10 mouse cellular contexts compared by ENCODE assay signal in the genomic region with DNA sequence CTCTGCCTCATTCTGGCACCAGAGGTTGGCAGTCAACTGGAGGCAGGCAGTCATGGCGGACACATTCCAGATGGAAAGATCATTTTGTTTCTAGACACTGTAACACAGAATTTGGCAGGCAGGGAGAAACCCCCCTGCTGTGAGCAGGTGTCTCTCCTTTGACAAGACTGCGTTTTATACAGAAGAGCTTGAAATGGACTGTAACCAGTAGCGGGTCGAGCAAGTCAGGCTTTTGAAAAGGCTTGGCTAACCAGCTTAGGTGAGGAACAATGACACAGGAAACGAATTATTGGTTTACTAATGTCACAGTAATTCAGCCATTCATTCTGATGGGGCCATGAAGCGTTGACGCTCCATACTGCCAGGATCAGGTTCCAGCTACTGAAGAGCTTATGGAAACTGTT.
DNase-seq lines count a peak whose midpoint lies in the region; ATAC-seq lines count a peak whose summit lies in the region.
"Had no signal": no experiment of that assay in that cellular context is flagged by ENCODE, and none has a peak within 500 bp of the region (broad histone marks: within the 10 kb centered on the region; RNA-seq: fewer than 3 reads in every experiment).

No protein-coding gene starts in this region.

- WGBS in midbrain, embryonic 13.5 days: 19% methylated on average over 7 of the region's 7 CpGs
- WGBS in midbrain, embryonic 11.5 days: 35% methylated on average over 7 of the region's 7 CpGs
- WGBS in forebrain, embryonic 16.5 days: 10% methylated on average over 7 of the region's 7 CpGs
- 20% methylated on average over 7 of the region's 7 CpGs for WGBS in neural tube, embryonic 15.5 days

- no peak overlapping the region for H3K4me3 ChIP-seq in midbrain, embryonic 13.5 days (replicated peaks)
- H3K4me3 ChIP-seq in midbrain, embryonic 11.5 days (ENCODE audit: low read depth, low read length): no peak overlapping the region
- H3K4me3 ChIP-seq in forebrain, embryonic 16.5 days (replicated peaks; ENCODE audit: low read length): no peak overlapping the region
- H3K4me3 ChIP-seq in neural tube, embryonic 15.5 days (replicated peaks): no peak overlapping the region

- peak; percentile 43; the same call in 1 of the 2 replicates for ATAC-seq in midbrain, embryonic 13.5 days
- no peak for ATAC-seq in midbrain, embryonic 11.5 days (ENCODE audit: low FRiP score)
- ATAC-seq in forebrain, embryonic 16.5 days: peak; percentile 89
- 0 out of 2 replicates have a peak, but pooled peaks have one; percentile 31 for ATAC-seq in neural tube, embryonic 15.5 days (ENCODE audit: low FRiP score)

- no peak overlapping the region for H3K4me2 ChIP-seq in midbrain, embryonic 13.5 days (replicated peaks)
- no peak overlapping the region for H3K4me2 ChIP-seq in midbrain, embryonic 11.5 days
- H3K4me2 ChIP-seq in forebrain, embryonic 16.5 days (ENCODE audit: low read length): no peak overlapping the region
- H3K4me2 ChIP-seq in neural tube, embryonic 15.5 days: no peak overlapping the region

- no peak overlapping the region for H3K27ac ChIP-seq in midbrain, embryonic 13.5 days
- no peak overlapping the region for H3K27ac ChIP-seq in midbrain, embryonic 11.5 days (ENCODE audit: low read depth, low read length)
- no peak overlapping the region for H3K27ac ChIP-seq in forebrain, embryonic 16.5 days (ENCODE audit: low read length)
- no peak overlapping the region for H3K27ac ChIP-seq in neural tube, embryonic 15.5 days (replicated peaks)

- H3K36me3 ChIP-seq in midbrain, embryonic 13.5 days: no peaks in the 10 kb centered on the region
- no peaks in the 10 kb centered on the region for H3K36me3 ChIP-seq in midbrain, embryonic 11.5 days (ENCODE audit: control insufficient read depth, insufficient read depth, low read length)
- H3K36me3 ChIP-seq in forebrain, embryonic 16.5 days (ENCODE audit: control insufficient read depth, insufficient read depth): no peaks in the 10 kb centered on the region
- H3K36me3 ChIP-seq in neural tube, embryonic 15.5 days: no peaks in the 10 kb centered on the region

- H3K9ac ChIP-seq in midbrain, embryonic 13.5 days (replicated peaks): no peak overlapping the region
- H3K9ac ChIP-seq in midbrain, embryonic 11.5 days (ENCODE audit: low read length): no peak overlapping the region
- H3K9ac ChIP-seq in forebrain, embryonic 16.5 days (replicated peaks; ENCODE audit: low read depth, low read length): no peak overlapping the region
- H3K9ac ChIP-seq in neural tube, embryonic 15.5 days (replicated peaks): no peak overlapping the region

- DNase-seq in midbrain, embryonic 11.5 days (ENCODE audit: low spot score, missing footprints): no peak
- DNase-seq in cerebellum, adult 18-20 months: peak; percentile 79
- no peak for DNase-seq in spleen, postnatal 14 days (ENCODE audit: low spot score in 2 of 2)
- DNase-seq in yolk sac, embryonic 10.5 days (ENCODE audit: low spot score): no peak
- DNase-seq: lung, adult 18-20 months; spleen, adult 18-20 months; thymus, postnatal 25 days had no signal

- H3K9me3 ChIP-seq in midbrain, embryonic 13.5 days: no peaks in the 10 kb centered on the region
- no peaks in the 10 kb centered on the region for H3K9me3 ChIP-seq in midbrain, embryonic 11.5 days (ENCODE audit: control insufficient read depth, low read length)
- H3K9me3 ChIP-seq in forebrain, embryonic 16.5 days (ENCODE audit: control insufficient read depth, low read length): no peaks in the 10 kb centered on the region
- H3K9me3 ChIP-seq in neural tube, embryonic 15.5 days (replicated peaks): no peaks in the 10 kb centered on the region

- H3K4me1 ChIP-seq in midbrain, embryonic 13.5 days (replicated peaks): 0 out of 2 replicates have a peak, but pooled peaks cover 3% of the 10 kb centered on the region
- H3K4me1 ChIP-seq in midbrain, embryonic 11.5 days (ENCODE audit: control insufficient read depth, insufficient read depth, low read length): no peaks in the 10 kb centered on the region
- peaks cover 10% of the 10 kb centered on the region for H3K4me1 ChIP-seq in forebrain, embryonic 16.5 days (replicated peaks; ENCODE audit: control insufficient read depth, insufficient read depth, low read length)
- peaks cover 4% of the 10 kb centered on the region; the same call in 1 of the 2 replicates for H3K4me1 ChIP-seq in neural tube, embryonic 15.5 days

- H3K27me3 ChIP-seq in midbrain, embryonic 13.5 days: no peaks in the 10 kb centered on the region
- H3K27me3 ChIP-seq in midbrain, embryonic 11.5 days (ENCODE audit: control insufficient read depth, insufficient read depth, low read length): no peaks in the 10 kb centered on the region
- no peaks in the 10 kb centered on the region for H3K27me3 ChIP-seq in forebrain, embryonic 16.5 days (replicated peaks; ENCODE audit: control insufficient read depth, insufficient read depth, low read length)
- H3K27me3 ChIP-seq in neural tube, embryonic 15.5 days (replicated peaks): no peaks in the 10 kb centered on the region

Comparison
In these comparisons a context has a peak if more than half of its experiments do, and no peak if none do; other contexts are left out.
1. DNase-seq: peak in cerebellum, adult 18-20 months (2 of 2); none in midbrain, embryonic 11.5 days (single experiment), spleen, postnatal 14 days (0 of 2) and yolk sac, embryonic 10.5 days (single experiment).